Mouse (Mus musculus) left cerebral cortex, postnatal 36 days (tissue): ENCODE measurements at regions not wholly inside any gene's neighbourhood (a gene's known extent, or its start where the extent isn't known, plus 50 kb on each side); places are given as distances from the start of the nearest gene placed in this dataset.
A peak's percentile ranks its signal among the peaks of the same experiment; 100 is the strongest.

Experiments used
- DNase-seq, 2 experiments: peaks; one replicate each; pipeline ENCODE4 v3.0.0; 2021 to 2022; ENCODE audit warnings: low spot score in 2 of 2, mixed read lengths in 1 of 2
- intact Hi-C: fragments of 180-260 bp; cut with DNase I; formaldehyde crosslinking; loops from one replicate; pipeline ENCODE4 v1.15.1; 2025

GRCm38 (mm10) chr4:131336801-131337200 lies 392.6 kb downstream of the Matn1 start:
- intact Hi-C loops, result no loop called here
- no peak for DNase-seq

GRCm38 (mm10) chr4:131340993-131341695 lies 397.0 kb downstream of the Matn1 start:
- intact Hi-C loops, result no loop called here
- no peak for DNase-seq

- intact Hi-C loops, result no loop called here
- no peak for DNase-seq
Measured at GRCm38 (mm10) chr4:131346727-131347126, 402.5 kb downstream of the Matn1 start.

GRCm38 (mm10) chr4:131350268-131350667 lies 406.1 kb downstream of the Matn1 start:
- intact Hi-C loops, result no loop called here
- no peak for DNase-seq

GRCm38 (mm10) chr4:131354908-131355307 lies 410.7 kb downstream of the Matn1 start:
- no peak for DNase-seq
- intact Hi-C loops, result loop anchor here (5.0 kb wide), 1 partner anchor 78 kb away; no protein-coding TSS in a partner anchor

GRCm38 (mm10) chr4:131355526-131355991 lies 411.4 kb downstream of the Matn1 start:
- DNase-seq, result peak; percentile 50 to 67
- intact Hi-C loops, result loop anchor here (5.0 kb wide), 1 partner anchor 78 kb away; no protein-coding TSS in a partner anchor

- intact Hi-C loops, result loop anchor here (5.0 kb wide), 1 partner anchor 79 kb away; no protein-coding TSS in a partner anchor
- peak; percentile 61 for DNase-seq
Measured at GRCm38 (mm10) chr4:131356316-131356715, 412.1 kb downstream of the Matn1 start.

GRCm38 (mm10) chr4:131363030-131363429 lies 418.8 kb downstream of the Matn1 start:
- DNase-seq, result no peak
- intact Hi-C loops, result no loop called here

- DNase-seq, result no peak
- intact Hi-C loops, result no loop called here
Measured at GRCm38 (mm10) chr4:131364671-131365252, 420.6 kb downstream of the Matn1 start.

GRCm38 (mm10) chr4:131366006-131366405 lies 421.8 kb downstream of the Matn1 start:
- intact Hi-C loops, result no loop called here
- no peak for DNase-seq

GRCm38 (mm10) chr4:131366656-131367055 lies 422.5 kb downstream of the Matn1 start:
- intact Hi-C loops, result no loop called here

GRCm38 (mm10) chr4:131372517-131372916 lies 428.3 kb downstream of the Matn1 start:
- no peak for DNase-seq
- intact Hi-C loops, result loop anchor here (5.0 kb wide), 1 partner anchor 120 kb away; no protein-coding TSS in a partner anchor

More at GRCm38 (mm10) chr4:131366656-131367055, 422.5 kb downstream of the Matn1 start:
- DNase-seq, result no peak

GRCm38 (mm10) chr4:131373172-131373571 lies 429.0 kb downstream of the Matn1 start:
- DNase-seq, result no peak
- intact Hi-C loops, result loop anchor here (5.0 kb wide), 1 partner anchor 121 kb away; no protein-coding TSS in a partner anchor

GRCm38 (mm10) chr4:131374527-131375290 lies 430.5 kb downstream of the Matn1 start:
- no peak for DNase-seq
- intact Hi-C loops, result loop anchor here (5.0 kb wide), 2 partner anchors 107 to 122 kb away; no protein-coding TSS in a partner anchor

GRCm38 (mm10) chr4:131381063-131381462 lies 436.9 kb downstream of the Matn1 start:
- DNase-seq, result peak in 1 of 2 experiments; percentile 22
- intact Hi-C loops, result no loop called here

GRCm38 (mm10) chr4:131381529-131381928 lies 437.3 kb downstream of the Matn1 start:
- no peak for DNase-seq
- intact Hi-C loops, result no loop called here

- peak; percentile 55 to 64 for DNase-seq
- intact Hi-C loops, result no loop called here
Measured at GRCm38 (mm10) chr4:131383862-131384261, 439.7 kb downstream of the Matn1 start.

- intact Hi-C loops, result no loop called here
- DNase-seq, result peak; percentile 47 to 62
Measured at GRCm38 (mm10) chr4:131386961-131387360, 442.8 kb downstream of the Matn1 start.

GRCm38 (mm10) chr4:131391119-131391923 lies 446.8 kb downstream of the Ptpru start:
- DNase-seq, result no peak
- intact Hi-C loops, result no loop called here
